Mouse (Mus musculus) thymus, postnatal 0 days (tissue): ENCODE measurements around the gene Gm2163. TPM values are rescaled to one million over a fixed set of nuclear protein-coding genes. Genes with fewer than 3 reads are reported as not detected.
"Not testable (repeated sequence)": the region's sequence is repeated elsewhere in the genome, so short reads cannot be mapped to it uniquely, and the experiment has no call there.

ENCODE experiments used
- DNase-seq: peaks from one replicate; pipeline ENCODE4 v3.0.0-alpha.2; 2015; ENCODE audit warnings: low spot score
- polyA plus RNA-seq: library from polyadenylated mRNA; unstranded; fragments of >200 nt; fragmentation: Nextera tagmentation; extraction: Ambion mirVana; gene quantifications from 2 replicates; pipeline ENCODE4 v1.2.1, GENCODE M21; 2015

Gene Gm2163
- polyA plus RNA-seq: not detected in 2 replicates

DNA sequence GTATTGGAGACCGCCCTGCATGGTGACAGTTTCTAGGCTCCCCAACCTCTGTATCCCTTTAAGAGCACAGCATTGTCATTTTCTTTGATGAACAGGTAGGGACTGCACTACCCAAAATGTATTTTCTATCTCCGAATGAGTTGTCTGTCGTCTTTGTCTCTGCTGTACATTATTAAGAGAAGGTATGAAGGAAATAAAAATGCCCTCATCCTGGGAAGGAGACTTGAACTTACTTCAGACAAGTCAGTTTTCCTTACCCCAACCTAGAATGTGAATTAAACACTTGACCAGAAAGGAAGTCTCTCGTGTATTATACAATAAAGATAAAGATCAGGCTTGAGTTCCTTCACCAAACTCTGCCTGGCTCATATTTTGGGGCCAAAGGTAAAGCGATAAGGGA is at the start of gene Gm2163:
Gene Gm2163 (plus strand): TSS at position 301 of the 400 bp plus-strand sequence.
- DNase-seq: not testable (repeated sequence)

DNA sequence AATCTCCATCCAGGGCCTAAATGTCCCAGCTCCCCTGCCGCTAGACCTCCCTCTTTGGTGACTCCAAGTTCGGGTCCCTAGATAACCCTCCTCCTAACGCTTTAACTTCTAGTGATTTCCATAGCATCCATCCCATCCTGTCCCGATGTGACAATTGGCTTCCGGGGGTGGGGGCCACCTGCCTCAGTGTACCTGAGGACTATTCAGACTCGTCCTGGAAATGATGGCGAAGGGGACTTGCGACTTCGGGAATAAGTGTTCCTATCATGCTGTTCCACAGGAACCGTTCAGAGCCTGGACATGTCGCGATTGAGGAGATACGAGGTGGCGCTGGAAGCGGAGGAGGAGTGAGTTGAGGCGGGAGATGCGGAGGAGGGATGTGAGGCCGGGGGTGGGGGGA is 27.5 kb upstream of the Gm2163 start, which contains the start of gene Gm21586:
Gene Gm21586 (plus strand): TSS at position 301 of the 400 bp plus-strand sequence.
- not testable (repeated sequence) for DNase-seq

DNA sequence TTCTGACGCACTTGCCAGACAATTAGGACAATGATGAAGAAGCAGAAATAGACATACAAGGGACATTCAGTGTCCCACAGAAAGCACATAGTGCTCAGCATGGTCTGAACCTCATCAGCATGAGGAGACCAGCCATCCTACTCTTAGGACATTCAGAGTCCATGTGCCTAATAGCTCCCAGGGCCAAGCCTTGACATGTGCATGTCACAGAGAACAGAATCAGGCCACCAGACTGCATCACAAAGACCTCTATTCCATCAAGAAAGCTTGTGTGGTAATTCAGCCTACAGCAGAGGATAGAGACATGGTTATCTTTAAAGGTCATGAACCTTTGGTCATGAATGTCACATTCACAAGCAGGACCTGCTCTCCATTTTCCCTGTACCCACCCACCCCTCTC is 61.5 kb downstream of the Gm2163 start, which contains the start of gene Fam205a2:
Gene Fam205a2 (minus strand): TSS at position 101 of the 400 bp plus-strand sequence.
- not testable (repeated sequence) for DNase-seq

DNA sequence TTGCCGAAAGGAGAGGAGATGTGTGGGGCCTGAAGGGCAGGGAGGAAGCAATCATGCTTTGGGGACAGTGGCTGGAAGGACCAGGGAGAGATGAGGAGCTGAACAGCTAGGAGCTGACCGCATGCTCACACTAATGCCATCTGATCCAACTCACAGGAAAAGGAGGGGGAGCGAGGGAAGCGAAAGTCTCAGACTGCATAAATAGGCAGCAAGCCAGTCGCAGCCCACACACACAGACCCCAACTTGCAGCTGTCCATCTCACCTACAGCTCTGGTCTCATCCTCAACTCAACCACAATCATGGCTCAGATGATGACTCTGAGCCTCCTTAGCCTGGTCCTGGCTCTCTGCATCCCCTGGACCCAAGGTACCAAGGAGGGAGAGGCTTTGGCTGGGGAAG is 145.3 kb downstream of the Gm2163 start, which contains the start of gene Gm10591:
Gene Gm10591 (plus strand): TSS at position 301 of the 400 bp plus-strand sequence.
- DNase-seq: not testable (repeated sequence)

DNA sequence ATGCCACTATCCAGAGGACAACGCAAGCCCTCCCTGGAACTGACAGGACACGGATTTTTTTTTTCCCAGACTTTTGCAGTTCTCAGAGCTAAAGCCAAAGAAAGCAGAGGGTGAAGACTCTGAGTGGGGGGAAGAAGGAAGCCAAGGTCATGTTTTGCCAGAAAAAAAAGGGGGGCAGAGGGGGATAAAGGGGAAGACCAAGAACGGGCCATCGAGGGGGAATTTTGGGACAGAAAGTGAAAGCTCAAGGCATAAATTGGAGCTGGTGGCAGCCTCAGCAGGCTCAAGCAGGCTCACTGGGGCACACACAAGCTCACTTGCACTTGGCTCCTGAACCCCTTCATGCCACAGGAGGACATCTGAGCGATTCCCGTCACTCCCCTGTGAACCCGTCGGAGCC is 162.9 kb downstream of the Gm2163 start, which contains the start of gene Gm2564:
Gene Gm2564 (plus strand): TSS at position 301 of the 400 bp plus-strand sequence.
- not testable (repeated sequence) for DNase-seq

Other genes with a start within 250 kb of the Gm2163 start
- gene Gm10600, start 226.1 kb upstream of the Gm2163 start, polyA plus RNA-seq: not detected in 2 replicates
- gene Ccl21b, start 211.0 kb upstream of the Gm2163 start, polyA plus RNA-seq: not detected in 2 replicates
- not detected in 2 replicates for gene Gm21953, start 172.5 kb upstream of the Gm2163 start, polyA plus RNA-seq
- gene Fam205a3, start 148.4 kb upstream of the Gm2163 start, polyA plus RNA-seq: 0.04 and 0.06 TPM in 2 replicates
- not detected in 2 replicates for gene Gm21586, start 27.4 kb upstream of the Gm2163 start, polyA plus RNA-seq
- 0.04 and 0.06 TPM in 2 replicates for gene Fam205a2, start 61.4 kb downstream of the Gm2163 start, polyA plus RNA-seq
- gene Gm10591, start 145.4 kb downstream of the Gm2163 start, polyA plus RNA-seq: not detected in 2 replicates
- gene Gm2564, start 163.0 kb downstream of the Gm2163 start, polyA plus RNA-seq: 18.8 and 20.8 TPM in 2 replicates
- gene Ccl27b, start 188.5 kb downstream of the Gm2163 start, polyA plus RNA-seq: 16.4 TPM in 1 of 2 replicates, not detected in the other
- 0.23 and 0.30 TPM in 2 replicates for gene Il11ra2, start 195.1 kb downstream of the Gm2163 start, polyA plus RNA-seq